10 mouse cellular contexts compared by ENCODE assay signal in genomic region chr6:129235855-129236461, GRCm38 (mm10). TPM values are rescaled to one million over a fixed set of nuclear protein-coding genes. Genes with fewer than 3 reads are reported as not detected.
DNase-seq lines count a peak whose midpoint lies in the region; ATAC-seq and TF ChIP-seq lines count a peak whose summit lies in the region.
"Had no signal": no experiment of that assay in that cellular context is flagged by ENCODE, and none has a peak within 500 bp of the region (broad histone marks: within the 10 kb centered on the region; RNA-seq: fewer than 3 reads in every experiment).

No protein-coding gene starts in this region.

- H3K4me2 ChIP-seq in midbrain, embryonic 15.5 days: no peak overlapping the region
- H3K4me2 ChIP-seq in hindbrain, embryonic 12.5 days (replicated peaks): no peak overlapping the region
- H3K4me2 ChIP-seq: neural tube, embryonic 12.5 days had no signal

- no peak overlapping the region for H3K27ac ChIP-seq in midbrain, embryonic 15.5 days
- no peak overlapping the region for H3K27ac ChIP-seq in hindbrain, embryonic 12.5 days
- H3K27ac ChIP-seq: neural tube, embryonic 12.5 days had no signal

- no peak for ATAC-seq in CD4-positive, CD25-positive, alpha-beta regulatory T cell, adult 4 months
- peak; percentile 61 for ATAC-seq in granulocyte monocyte progenitor cell, adult 5-6 weeks (replicated peaks; ENCODE audit: poor library complexity, severe bottlenecking)
- no peak for ATAC-seq in midbrain, embryonic 15.5 days (replicated peaks)
- no peak for ATAC-seq in hindbrain, embryonic 12.5 days (ENCODE audit: low FRiP score)

- peaks cover 44% of the 10 kb centered on the region for H3K4me1 ChIP-seq in lung, adult 2 months (ENCODE audit: control insufficient read depth, insufficient read depth, low read length)
- peaks cover 4% of the 10 kb centered on the region for H3K4me1 ChIP-seq in midbrain, embryonic 15.5 days
- H3K4me1 ChIP-seq in hindbrain, embryonic 12.5 days: peaks cover 7% of the 10 kb centered on the region

- H3K4me3 ChIP-seq in lung, adult 2 months (replicated peaks; ENCODE audit: extremely low read depth, low read depth, low read length): peak overlapping the region; percentile 3
- no peak overlapping the region for H3K4me3 ChIP-seq in midbrain, embryonic 15.5 days
- H3K4me3 ChIP-seq in hindbrain, embryonic 12.5 days: no peak overlapping the region
- H3K4me3 ChIP-seq: neural tube, embryonic 12.5 days had no signal

- DNase-seq in CD4-positive, CD25-positive, alpha-beta regulatory T cell, adult 2 months (ENCODE audit: low read depth, low spot score): peak; percentile 64
- peak; percentile 88 for DNase-seq in 416B (ENCODE audit: low read depth)
- DNase-seq in lung, adult 2 months: no peak
- no peak for DNase-seq in T-cell, adult 2 months (ENCODE audit: low spot score)

- WGBS in lung, adult 2 months: 10% methylated on average over 5 of the region's 5 CpGs
- WGBS in midbrain, embryonic 15.5 days: 89% methylated on average over 5 of the region's 5 CpGs
- 88% methylated on average over 5 of the region's 5 CpGs for WGBS in hindbrain, embryonic 12.5 days

- H3K27me3 ChIP-seq in midbrain, embryonic 15.5 days (replicated peaks): no peaks in the 10 kb centered on the region
- no peaks in the 10 kb centered on the region for H3K27me3 ChIP-seq in hindbrain, embryonic 12.5 days
- H3K27me3 ChIP-seq: neural tube, embryonic 12.5 days had no signal

- TF ChIP-seq CTCF in lung, adult 2 months (IDR thresholded peaks at IDR 0.05; ENCODE audit: insufficient read depth, low read length): no peak

- no peaks in the 10 kb centered on the region for H3K9me3 ChIP-seq in midbrain, embryonic 15.5 days
- no peaks in the 10 kb centered on the region for H3K9me3 ChIP-seq in hindbrain, embryonic 12.5 days (replicated peaks)
- H3K9me3 ChIP-seq: neural tube, embryonic 12.5 days had no signal

- H3K9ac ChIP-seq in midbrain, embryonic 15.5 days: no peak overlapping the region
- H3K9ac ChIP-seq in hindbrain, embryonic 12.5 days: no peak overlapping the region
- H3K9ac ChIP-seq: neural tube, embryonic 12.5 days had no signal

- H3K36me3 ChIP-seq in midbrain, embryonic 15.5 days (replicated peaks): no peaks in the 10 kb centered on the region
- H3K36me3 ChIP-seq in hindbrain, embryonic 12.5 days: no peaks in the 10 kb centered on the region
- H3K36me3 ChIP-seq: neural tube, embryonic 12.5 days had no signal

- peak; percentile 28; the same call in 1 of the 2 replicates for TF ChIP-seq POLR2A in lung, adult 2 months (IDR thresholded peaks at IDR 0.05; ENCODE audit: borderline replicate concordance, extremely low read depth, low read depth, low read length)

RNA-seq across cellular contexts. Expression of gene Cd69, which starts 39.3 kb away (rescaled TPM):
- 100 to 1,000 TPM; 220 to 231 TPM for polyA plus RNA-seq in CD4-positive, CD25-positive, alpha-beta regulatory T cell, adult 4 months (2017; shearing (Covaris generic))
- total RNA-seq in granulocyte monocyte progenitor cell, adult 5-6 weeks (2014; fragmentation: Nextera tagmentation): 60.9 and 69.3 TPM in 2 replicates
- total RNA-seq in granulocyte monocyte progenitor cell, adult 5-6 weeks (2017): 163 and 224 TPM in 2 replicates
- polyA plus RNA-seq in lung, adult 2 months (2012; rRNA removed): 0.54 and 1.3 TPM in 2 replicates
- not detected in 2 replicates for polyA plus RNA-seq in midbrain, embryonic 15.5 days (2015; fragmentation: Nextera tagmentation; extraction: Ambion mirVana)
- polyA plus RNA-seq in hindbrain, embryonic 12.5 days (2016; fragmentation: Nextera tagmentation; extraction: Ambion mirVana): 0.22 TPM in 1 of 2 replicates, not detected in the other
- polyA plus RNA-seq: forebrain, embryonic 11.5 days; neural tube, embryonic 12.5 days had no signal

RNA-seq across cellular contexts. Expression of gene Clec2d, which starts 55.5 kb away (rescaled TPM):
- polyA plus RNA-seq in CD4-positive, CD25-positive, alpha-beta regulatory T cell, adult 4 months (2017; shearing (Covaris generic)): 10 to 100 TPM in 1 of 2 experiments, 1 to 10 TPM in 1; 7.8 to 11.7 TPM
- 29.6 and 31.1 TPM in 2 replicates for total RNA-seq in granulocyte monocyte progenitor cell, adult 5-6 weeks (2014; fragmentation: Nextera tagmentation)
- total RNA-seq in granulocyte monocyte progenitor cell, adult 5-6 weeks (2017): 83.5 and 99.8 TPM in 2 replicates
- 103 and 250 TPM in 2 replicates for polyA plus RNA-seq in lung, adult 2 months (2012; rRNA removed)
- polyA plus RNA-seq in midbrain, embryonic 15.5 days (2015; fragmentation: Nextera tagmentation; extraction: Ambion mirVana): not detected in 2 replicates
- not detected in 2 replicates for polyA plus RNA-seq in hindbrain, embryonic 12.5 days (2016; fragmentation: Nextera tagmentation; extraction: Ambion mirVana)
- polyA plus RNA-seq: forebrain, embryonic 11.5 days; neural tube, embryonic 12.5 days had no signal

Comparison
In these comparisons a context has a peak if more than half of its experiments do, and no peak if none do; other contexts are left out.
1. DNase-seq: peak in CD4-positive, CD25-positive, alpha-beta regulatory T cell, adult 2 months (single experiment) and 416B (single experiment); none in lung, adult 2 months (single experiment) and T-cell, adult 2 months (single experiment).
2. RNA of gene Cd69, which starts 39.3 kb away (polyA plus RNA-seq): 220 to 231 TPM in CD4-positive, CD25-positive, alpha-beta regulatory T cell, adult 4 months; 0.54 to 1.3 TPM in lung, adult 2 months, not detected in midbrain, embryonic 15.5 days and 0.22 TPM in hindbrain, embryonic 12.5 days; every median in the first group is over 10 times any median in the second.